Mouse (Mus musculus) spleen, adult 2 months (tissue): ENCODE data around the gene Ubac2.

Experiments
- CTCF ChIP-seq: fragments of 200-500 bp; IDR thresholded peaks from 2 replicates; pipeline ENCODE4 v1.5.1; 2011; ENCODE audit warnings: mild to moderate bottlenecking, inconsistent platforms; ENCODE audit not compliant: insufficient read depth, insufficient read length, insufficient replicate concordance; ENCODE audit errors: extremely low read depth
- POLR2A ChIP-seq: fragments of 200-500 bp; IDR thresholded peaks from 2 replicates; pipeline ENCODE4 v1.6.1; 2011; ENCODE audit warnings: low read depth, low read length, inconsistent platforms

- no peak for TF ChIP-seq CTCF
- TF ChIP-seq POLR2A = no peak
Measured at GRCm38 (mm10) chr14:121869111-121869510, 9.3 kb upstream of the Ubac2 start.
